Mouse (Mus musculus): Measurements from ENCODE around the gene Tmod3.
A peak's percentile ranks its signal among the peaks of the same experiment; 100 is the strongest.
"Not testable (repeated sequence)": the region's sequence is repeated elsewhere in the genome, so short reads cannot be mapped to it uniquely, and the experiment has no call there.

Tmod3 gene

DNA sequence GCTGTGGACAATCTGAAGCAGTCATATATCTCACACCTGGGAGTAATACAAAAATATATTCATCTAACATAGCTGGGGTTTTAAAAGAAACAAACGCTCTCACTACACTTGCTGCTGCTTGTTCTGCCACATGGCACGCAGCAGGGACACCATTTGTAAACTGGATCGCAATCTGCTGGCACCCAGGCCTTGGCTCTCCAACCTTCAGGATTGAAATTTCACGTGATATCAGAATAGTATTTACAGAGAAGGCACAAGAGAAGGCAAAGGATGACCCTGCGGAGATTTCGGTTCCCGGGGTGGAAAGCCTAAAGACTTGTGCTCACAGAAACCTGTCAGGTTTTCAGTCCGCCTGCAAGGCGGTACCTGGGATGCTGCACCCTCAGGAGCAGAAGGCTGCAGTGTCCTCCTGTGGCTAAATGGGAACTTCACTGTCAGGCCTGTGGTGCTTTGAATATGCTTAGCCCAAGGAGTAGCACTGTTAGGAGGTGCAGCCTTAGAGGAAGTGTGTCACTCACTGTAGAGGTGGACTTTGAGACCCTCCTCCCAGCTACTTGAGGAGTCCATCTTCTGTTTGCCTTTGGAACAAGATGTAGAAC lies 65.0 kb downstream of the Tmod3 start:
- no peak for DNase-seq

- not testable (repeated sequence) for DNase-seq
Observed at GRCm38 (mm10) chr9:75488255-75488654, 71.2 kb downstream of the Tmod3 start.

DNA sequence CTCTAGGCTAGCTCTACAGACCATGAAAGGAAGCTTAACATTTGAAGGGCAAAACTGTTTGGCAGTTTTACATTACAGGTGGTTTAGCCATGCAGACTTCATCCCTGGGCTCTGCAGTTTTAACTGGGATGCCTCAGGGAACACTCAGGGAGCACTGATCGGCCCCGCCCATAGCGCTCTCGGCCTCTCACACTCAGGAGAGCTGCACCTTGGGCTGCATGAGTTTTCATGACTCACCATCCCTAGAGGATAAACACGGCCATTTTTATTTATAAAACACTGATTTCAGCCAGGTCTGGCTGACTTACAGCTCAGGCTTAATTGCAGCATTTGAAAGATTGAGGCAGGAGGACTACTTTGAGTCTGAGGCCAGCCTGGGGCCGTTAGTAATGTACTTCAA lies 74.2 kb downstream of the Tmod3 start:
- DNase-seq, result no peak

- no peak for DNase-seq
Observed at GRCm38 (mm10) chr9:75480536-75481075, 78.9 kb downstream of the Tmod3 start.

DNA sequence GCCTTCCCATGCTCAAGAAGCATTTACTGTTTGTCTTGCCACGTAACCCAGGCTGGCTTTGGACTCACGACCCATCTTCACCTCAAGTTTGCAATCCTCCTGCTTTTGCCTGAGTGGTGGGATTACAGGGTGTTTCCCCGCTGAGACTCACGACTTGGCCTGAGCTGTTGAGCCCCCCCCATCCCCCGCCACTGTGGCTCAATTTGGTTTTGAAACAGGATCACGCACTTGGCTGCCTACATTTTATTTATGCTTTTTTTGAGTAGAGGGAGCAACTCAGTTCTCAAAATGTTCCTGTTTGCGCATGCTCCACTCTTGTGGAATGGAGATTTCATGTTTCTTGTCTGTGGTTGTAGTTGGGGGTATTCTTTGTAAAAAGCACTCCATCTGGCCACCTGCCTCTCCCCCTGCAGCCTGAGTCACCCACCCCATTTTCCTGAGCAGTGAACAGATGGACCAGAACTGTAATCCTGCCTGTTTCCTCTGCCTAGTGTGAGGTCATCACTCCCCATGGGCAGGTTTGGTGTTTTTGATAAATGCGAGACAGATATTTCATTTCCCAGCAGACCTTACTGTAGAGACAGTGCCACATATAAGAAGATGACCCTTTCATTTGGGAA lies 80.2 kb downstream of the Tmod3 start:
- peak; percentile 74 for DNase-seq

GRCm38 (mm10) chr9:75477212-75477611 lies 82.2 kb downstream of the Tmod3 start:
- no peak for DNase-seq

- DNase-seq, result peak; percentile 52
Observed at GRCm38 (mm10) chr9:75468297-75468696, 91.2 kb downstream of the Tmod3 start.

GRCm38 (mm10) chr9:75467581-75467980 lies 91.9 kb downstream of the Tmod3 start:
- no peak for DNase-seq

DNA sequence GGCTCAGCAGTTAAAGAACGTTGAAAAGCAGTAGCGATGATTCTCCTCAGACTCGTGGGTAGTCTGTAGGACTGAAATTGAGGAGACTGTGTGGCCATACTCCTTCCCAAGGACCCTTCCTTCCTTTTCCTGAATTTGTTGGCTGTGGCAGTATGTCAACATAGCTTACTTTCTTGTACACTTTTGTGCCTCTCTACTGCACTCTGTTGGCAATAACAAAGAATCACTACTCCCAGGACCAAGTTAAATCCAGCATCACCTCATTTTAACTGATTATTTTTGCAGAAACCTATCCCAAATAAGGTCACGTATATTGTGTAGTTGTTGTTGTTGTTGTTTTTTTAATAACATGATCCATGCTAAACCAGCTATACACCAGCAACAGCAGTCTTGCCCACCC lies 92.8 kb downstream of the Tmod3 start:
- no peak for DNase-seq

DNA sequence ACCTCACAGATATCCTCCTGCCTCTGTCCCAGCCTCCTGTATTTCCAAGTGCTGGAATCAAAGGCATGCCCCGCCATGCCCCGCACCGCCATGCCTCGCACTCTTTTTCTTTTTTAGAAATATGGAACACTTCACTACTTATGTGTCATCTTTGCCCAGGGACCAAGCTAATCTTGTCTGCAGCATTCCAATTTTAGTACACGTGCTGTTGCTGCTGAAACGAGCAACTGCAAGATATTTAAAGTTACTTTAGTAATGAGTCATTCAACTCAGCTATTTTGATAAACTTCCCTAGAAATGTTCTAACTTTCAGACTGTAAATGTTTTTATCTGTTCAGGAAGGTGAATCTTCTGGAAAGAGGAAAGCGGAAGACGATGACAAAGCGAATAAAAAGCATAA lies 93.6 kb downstream of the Tmod3 start:
- DNase-seq, result no peak

- no peak for DNase-seq
Observed at GRCm38 (mm10) chr9:75463050-75463660, 96.3 kb downstream of the Tmod3 start.

- DNase-seq, result no peak
Observed at GRCm38 (mm10) chr9:75455684-75456083, 103.8 kb downstream of the Tmod3 start.

GRCm38 (mm10) chr9:75453994-75454393 lies 105.5 kb downstream of the Tmod3 start:
- no peak for DNase-seq

- no peak for DNase-seq
Observed at GRCm38 (mm10) chr9:75448021-75448420, 111.4 kb downstream of the Tmod3 start.
